Mouse (Mus musculus): ENCODE measurements around the gene Thbs1. TPM values are rescaled to one million over a fixed set of nuclear protein-coding genes. Genes with fewer than 3 reads are reported as not detected.

Gene Thbs1
- 10 to 100 TPM in 2 of 4 experiments, 1 to 10 TPM in 2; 3.0 to 30.0 (median 8.2) TPM for total RNA-seq (2022)

- DNase-seq (ENCODE audit: low spot score in 2 of 2) = peak in 1 of 2 experiments; percentile 47
These were observed at the start of gene Thbs1 for GRCm38 (mm10) chr2:118111488-118112131. TSS of gene Thbs1 (plus strand) at chr2:118111876.

- DNase-seq (ENCODE audit: low spot score in 2 of 2) = peak; percentile 4 to 24
These were observed 47.4 kb upstream of the Thbs1 start for GRCm38 (mm10) chr2:118064121-118064764.

- no peak for DNase-seq (ENCODE audit: low spot score in 2 of 2)
These were observed 45.5 kb upstream of the Thbs1 start for GRCm38 (mm10) chr2:118066065-118066770.

- DNase-seq (ENCODE audit: low spot score in 2 of 2) = no peak
These were observed 41.7 kb upstream of the Thbs1 start for GRCm38 (mm10) chr2:118069975-118070374.

GRCm38 (mm10) chr2:118072811-118073372 lies 38.8 kb upstream of the Thbs1 start:
- DNase-seq (ENCODE audit: low spot score in 2 of 2) = no peak

- DNase-seq (ENCODE audit: low spot score in 2 of 2) = no peak
These were observed 37.6 kb upstream of the Thbs1 start for GRCm38 (mm10) chr2:118074030-118074429.

- no peak for DNase-seq (ENCODE audit: low spot score in 2 of 2)
These were observed 36.5 kb upstream of the Thbs1 start for GRCm38 (mm10) chr2:118075165-118075564.

- DNase-seq (ENCODE audit: low spot score in 2 of 2) = peak in 1 of 2 experiments; percentile 12
These were observed 32.5 kb upstream of the Thbs1 start for GRCm38 (mm10) chr2:118079131-118079530.

- DNase-seq (ENCODE audit: low spot score in 2 of 2) = no peak
These were observed 30.1 kb upstream of the Thbs1 start for GRCm38 (mm10) chr2:118081581-118081980.

GRCm38 (mm10) chr2:118083652-118084051 lies 28.0 kb upstream of the Thbs1 start:
- no peak for DNase-seq (ENCODE audit: low spot score in 2 of 2)

- no peak for DNase-seq (ENCODE audit: low spot score in 2 of 2)
These were observed 27.0 kb upstream of the Thbs1 start for GRCm38 (mm10) chr2:118084693-118085092.

GRCm38 (mm10) chr2:118085647-118086046 lies 26.0 kb upstream of the Thbs1 start:
- DNase-seq (ENCODE audit: low spot score in 2 of 2) = no peak

GRCm38 (mm10) chr2:118087044-118087726 lies 24.5 kb upstream of the Thbs1 start:
- no peak for DNase-seq (ENCODE audit: low spot score in 2 of 2)

GRCm38 (mm10) chr2:118091226-118091625 lies 20.4 kb upstream of the Thbs1 start:
- DNase-seq (ENCODE audit: low spot score in 2 of 2) = no peak

- DNase-seq (ENCODE audit: low spot score in 2 of 2) = no peak
These were observed 12.6 kb upstream of the Thbs1 start for GRCm38 (mm10) chr2:118099104-118099503.

GRCm38 (mm10) chr2:118102169-118102568 lies 9.5 kb upstream of the Thbs1 start:
- no peak for DNase-seq (ENCODE audit: low spot score in 2 of 2)

- DNase-seq (ENCODE audit: low spot score in 2 of 2) = peak in 1 of 2 experiments; percentile 32
These were observed 1.3 kb upstream of the Thbs1 start for GRCm38 (mm10) chr2:118110225-118110915.

GRCm38 (mm10) chr2:118111116-118111487 lies 574 bp upstream of the Thbs1 start:
- peak; percentile 74 to 75 for DNase-seq (ENCODE audit: low spot score in 2 of 2)

GRCm38 (mm10) chr2:118112438-118112837 lies 762 bp downstream of the Thbs1 start:
- no peak for DNase-seq (ENCODE audit: low spot score in 2 of 2)

GRCm38 (mm10) chr2:118112846-118113479 lies 1.3 kb downstream of the Thbs1 start:
- no peak for DNase-seq (ENCODE audit: low spot score in 2 of 2)
